In genomic region chr11:97315504-97316503, GRCm38 (mm10) we compare ENCODE assay signal across 7 mouse cellular contexts. TPM values are rescaled to one million over a fixed set of nuclear protein-coding genes. Genes with fewer than 3 reads are reported as not detected.
DNase-seq lines count a peak whose midpoint lies in the region; ATAC-seq lines count a peak whose summit lies in the region.

TSS of gene Mrpl45 (plus strand) at chr11:97315716.

- peak within 1 kb of the TSS; percentile 51 for H3K4me2 ChIP-seq in intestine, embryonic 15.5 days (replicated peaks)

- H3K27ac ChIP-seq in intestine, embryonic 15.5 days: peak within 1 kb of the TSS; percentile 67
- peak within 1 kb of the TSS; percentile 89 for H3K27ac ChIP-seq in midbrain, embryonic 10.5 days (replicated peaks)

- H3K9me3 ChIP-seq in intestine, embryonic 15.5 days: no peaks in the 10 kb centered on the region
- H3K9me3 ChIP-seq in midbrain, embryonic 10.5 days (replicated peaks): no peaks in the 10 kb centered on the region

- peak; percentile 96 for ATAC-seq in intestine, embryonic 15.5 days

- intact Hi-C loops in gastrocnemius, postnatal 36 days (cut with DNase I): no loop called here
- intact Hi-C loops in left cerebral cortex, postnatal 25 days (cut with DNase I): no loop called here

- peak within 1 kb of the TSS; percentile 51 for H3K4me3 ChIP-seq in intestine, embryonic 15.5 days (replicated peaks)
- peak within 1 kb of the TSS; percentile 66 for H3K4me3 ChIP-seq in midbrain, embryonic 10.5 days

- no peaks in the 10 kb centered on the region for H3K36me3 ChIP-seq in intestine, embryonic 15.5 days
- peaks cover 32% of the 10 kb centered on the region for H3K36me3 ChIP-seq in midbrain, embryonic 10.5 days

- peak; percentile 99 to 100 for DNase-seq in adrenal gland, adult 18-20 months (ENCODE audit: low spot score in 2 of 2)
- DNase-seq in embryo, embryonic 11 days: peak; percentile 100
- peak; percentile 97 to 99 for DNase-seq in gastrocnemius, postnatal 36 days
- DNase-seq in left cerebral cortex, postnatal 25 days (ENCODE audit: low spot score in 2 of 2): peak; percentile 99
- peak; percentile 97 for DNase-seq in midbrain, embryonic 10.5 days (ENCODE audit: low spot score)
- peak; percentile 99 for DNase-seq in right cerebral cortex, postnatal 4 days

- H3K4me1 ChIP-seq in intestine, embryonic 15.5 days (replicated peaks): peaks cover 5% of the 10 kb centered on the region
- peaks cover 18% of the 10 kb centered on the region for H3K4me1 ChIP-seq in midbrain, embryonic 10.5 days

- under 1% methylated on average over 50 of the region's 50 CpGs for WGBS in intestine, embryonic 15.5 days
- WGBS in midbrain, embryonic 10.5 days: under 1% methylated on average over 50 of the region's 50 CpGs

- peak within 1 kb of the TSS; percentile 54 for H3K9ac ChIP-seq in intestine, embryonic 15.5 days

- H3K27me3 ChIP-seq in intestine, embryonic 15.5 days (replicated peaks): no peaks in the 10 kb centered on the region
- H3K27me3 ChIP-seq in midbrain, embryonic 10.5 days (ENCODE audit: low read depth, poor library complexity, severe bottlenecking): peaks cover 8% of the 10 kb centered on the region; the same call in 1 of the 2 replicates

RNA-seq across cellular contexts. Expression of gene Mrpl45, which starts in this region (rescaled TPM):
- total RNA-seq in adrenal gland, adult 18-20 months (2021): 10 to 100 TPM; 29.7 to 40.0 TPM
- 10 to 100 TPM; 33.5 to 37.9 TPM for total RNA-seq in gastrocnemius, postnatal 36 days (2021)
- polyA plus RNA-seq in intestine, embryonic 15.5 days (2015; fragmentation: Nextera tagmentation; extraction: Ambion mirVana): 55.4 and 60.3 TPM in 2 replicates
- total RNA-seq in left cerebral cortex, postnatal 25 days (2021): 10 to 100 TPM; 27.0 to 27.2 TPM
- 61.7 and 69.5 TPM in 2 replicates for polyA plus RNA-seq in midbrain, embryonic 10.5 days (2016; fragmentation: Nextera tagmentation; extraction: Ambion mirVana)

Comparison
In these comparisons a context has a peak if more than half of its experiments do, and no peak if none do; other contexts are left out.
1. Peak in every context shown above with its lines: DNase-seq, ATAC-seq, H3K4me3 ChIP-seq and H3K27ac ChIP-seq.